Mouse (Mus musculus): Measurements from ENCODE around the gene Vstm5.

DNA sequence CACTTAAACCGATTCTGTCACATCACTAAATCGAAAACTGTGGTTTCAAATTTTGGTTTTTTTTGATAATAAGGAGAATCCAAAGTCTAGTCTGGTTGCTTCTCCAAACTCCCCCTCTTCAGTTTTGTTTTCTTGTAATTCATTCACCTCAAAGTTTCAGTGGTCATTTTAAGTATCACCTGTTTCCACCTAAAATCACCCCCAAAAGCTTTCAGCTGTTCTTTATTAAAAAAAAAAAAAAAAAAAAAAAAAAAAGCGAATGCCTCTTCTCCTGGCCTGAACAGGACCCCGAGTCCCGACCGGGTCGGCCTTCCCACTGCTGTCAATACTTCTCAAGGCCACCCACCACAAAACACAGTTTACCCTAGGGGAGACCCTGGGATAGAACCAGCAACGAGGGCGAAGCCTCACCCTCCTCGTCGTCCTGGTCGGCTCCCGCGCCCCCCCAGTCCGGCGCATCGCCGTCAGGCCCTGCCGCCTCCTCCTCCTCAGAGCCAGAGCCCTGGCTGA lies 40.3 kb downstream of the Vstm5 start:
- TF ChIP-seq CTCF (IDR thresholded peaks at IDR 0.05) (no peak), EP300 (IDR thresholded peaks at IDR 0.05) (no peak)
